Mouse (Mus musculus): ENCODE measurements at regions not wholly inside any gene's neighbourhood (a gene's known extent, or its start where the extent isn't known, plus 50 kb on each side); places are given as distances from the start of the nearest gene placed in this dataset.
"Not testable (repeated sequence)": the region's sequence is repeated elsewhere in the genome, so short reads cannot be mapped to it uniquely, and the experiment has no call there.

GRCm38 (mm10) chr7:83432843-83433242 is 151.9 kb upstream of the Tmc3 start:
- no peaks in the 10 kb centered on the region for H3K9me3 ChIP-seq

DNA sequence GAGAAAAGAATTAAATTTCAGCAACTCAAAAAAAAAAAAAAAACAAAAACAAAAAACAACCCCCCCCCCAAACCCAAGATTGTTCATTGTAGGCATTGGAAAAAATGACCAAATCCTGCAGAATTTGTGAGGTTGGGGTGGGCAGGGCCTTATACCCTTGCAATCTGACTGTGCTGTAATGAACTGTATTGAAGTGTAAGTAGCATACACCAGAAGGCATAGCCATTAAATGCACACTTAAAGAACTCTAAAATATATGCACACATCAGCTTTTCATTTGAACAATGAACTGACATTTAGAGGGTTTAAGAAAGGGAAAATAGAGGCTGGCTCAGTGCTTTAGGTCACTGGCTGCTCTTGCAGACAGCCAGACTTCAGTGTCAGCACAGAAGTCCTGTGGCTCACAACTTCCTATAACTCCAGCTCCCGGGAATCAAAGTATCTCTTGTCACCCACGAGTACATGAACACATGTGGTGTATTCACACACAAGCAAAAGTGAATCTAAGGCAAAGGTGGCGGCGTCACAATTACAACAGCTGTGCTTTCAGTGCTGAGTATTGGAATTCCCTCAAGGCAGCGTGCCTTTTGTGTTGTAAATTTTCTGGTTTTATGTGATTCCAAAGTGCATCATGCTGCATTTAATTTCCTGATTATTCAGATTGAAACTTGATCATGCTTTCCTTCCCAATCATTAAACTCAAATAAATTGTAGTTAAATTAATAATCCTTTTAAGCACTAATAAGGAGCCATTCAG is 150.6 kb upstream of the Tmc3 start:
- H3K4me1 ChIP-seq, result peaks cover 20% of the 10 kb centered on the region
- no peaks in the 10 kb centered on the region for H3K36me3 ChIP-seq
- H3K4me3 ChIP-seq, result no peak overlapping the region
- WGBS, result 65% methylated on average over 5 of the region's 5 CpGs
- no peak for ATAC-seq (ENCODE audit: extremely low read depth, insufficient number of reproducible peaks, low FRiP score, low TSS enrichment)
- H3K27me3 ChIP-seq (replicated peaks), result no peaks in the 10 kb centered on the region
- H3K27ac ChIP-seq (replicated peaks), result no peak overlapping the region
- H3K4me2 ChIP-seq, result no peak overlapping the region
- no peak overlapping the region for H3K9ac ChIP-seq
- H3K9me3 ChIP-seq, result no peaks in the 10 kb centered on the region

More at GRCm38 (mm10) chr7:83432843-83433242, 151.9 kb upstream of the Tmc3 start:
- Histone ChIP-seq H3K4me3 (no peak overlapping the region), H3K36me3 (no peaks in the 10 kb centered on the region), H3K4me1 (peaks cover 18% of the 10 kb centered on the region), H3K9ac (no peak overlapping the region), H3K4me2 (no peak overlapping the region), H3K27me3 (replicated peaks) (no peaks in the 10 kb centered on the region), H3K27ac (replicated peaks) (no peak overlapping the region)
- 75% methylated on average over 1 of the region's 1 CpGs for WGBS
- no peak for ATAC-seq (ENCODE audit: extremely low read depth, insufficient number of reproducible peaks, low FRiP score, low TSS enrichment)

- peaks cover 15% of the 10 kb centered on the region for H3K4me1 ChIP-seq
- no peak overlapping the region for H3K27ac ChIP-seq (replicated peaks)
- H3K36me3 ChIP-seq, result no peaks in the 10 kb centered on the region
- H3K4me2 ChIP-seq, result no peak overlapping the region
- WGBS, result 54% methylated on average over 7 of the region's 7 CpGs
- no peak for ATAC-seq (ENCODE audit: extremely low read depth, insufficient number of reproducible peaks, low FRiP score, low TSS enrichment)
- H3K27me3 ChIP-seq (replicated peaks), result no peaks in the 10 kb centered on the region
- no peaks in the 10 kb centered on the region for H3K9me3 ChIP-seq
- no peak overlapping the region for H3K4me3 ChIP-seq
- H3K9ac ChIP-seq, result no peak overlapping the region
These were observed 146.0 kb upstream of the Tmc3 start for GRCm38 (mm10) chr7:83438538-83439393.

GRCm38 (mm10) chr7:83443596-83444278 is 141.0 kb upstream of the Tmc3 start:
- peak; percentile 51; the same call in 1 of the 2 replicates for ATAC-seq (ENCODE audit: extremely low read depth, insufficient number of reproducible peaks, low FRiP score, low TSS enrichment)
- Histone ChIP-seq H3K27me3 (replicated peaks) (no peaks in the 10 kb centered on the region), H3K27ac (replicated peaks) (peak overlapping the region; percentile 87), H3K36me3 (no peaks in the 10 kb centered on the region), H3K9ac (no peak overlapping the region), H3K4me2 (no peak overlapping the region), H3K4me1 (peaks cover 44% of the 10 kb centered on the region), H3K4me3 (no peak overlapping the region), H3K9me3 (no peaks in the 10 kb centered on the region)
- 41% methylated on average over 16 of the region's 16 CpGs for WGBS

- Histone ChIP-seq H3K4me1 (peaks cover 41% of the 10 kb centered on the region), H3K4me3 (no peak overlapping the region), H3K9ac (no peak overlapping the region), H3K27me3 (replicated peaks) (no peaks in the 10 kb centered on the region), H3K36me3 (no peaks in the 10 kb centered on the region), H3K9me3 (no peaks in the 10 kb centered on the region), H3K27ac (replicated peaks) (peak overlapping the region; percentile 87), H3K4me2 (no peak overlapping the region)
- no peak for ATAC-seq (ENCODE audit: extremely low read depth, insufficient number of reproducible peaks, low FRiP score, low TSS enrichment)
- WGBS, result 56% methylated on average over 1 of the region's 1 CpGs
These were observed 140.5 kb upstream of the Tmc3 start for GRCm38 (mm10) chr7:83444279-83444615.

GRCm38 (mm10) chr7:83445181-83445926 is 139.4 kb upstream of the Tmc3 start:
- no peak overlapping the region for H3K4me3 ChIP-seq
- H3K27ac ChIP-seq (replicated peaks), result peak overlapping the region; percentile 87
- H3K4me1 ChIP-seq, result peaks cover 41% of the 10 kb centered on the region
- WGBS, result 29% methylated on average over 5 of the region's 5 CpGs
- H3K27me3 ChIP-seq (replicated peaks), result no peaks in the 10 kb centered on the region
- H3K9me3 ChIP-seq, result no peaks in the 10 kb centered on the region
- H3K9ac ChIP-seq, result no peak overlapping the region
- H3K36me3 ChIP-seq, result no peaks in the 10 kb centered on the region
- no peak for ATAC-seq (ENCODE audit: extremely low read depth, insufficient number of reproducible peaks, low FRiP score, low TSS enrichment)
- no peak overlapping the region for H3K4me2 ChIP-seq

GRCm38 (mm10) chr7:83450346-83450745 is 134.4 kb upstream of the Tmc3 start:
- H3K4me2 ChIP-seq, result no peak overlapping the region
- 37% methylated on average over 3 of the region's 3 CpGs for WGBS
- no peak for ATAC-seq (ENCODE audit: extremely low read depth, insufficient number of reproducible peaks, low FRiP score, low TSS enrichment)
- H3K4me1 ChIP-seq, result peaks cover 35% of the 10 kb centered on the region
- no peaks in the 10 kb centered on the region for H3K9me3 ChIP-seq
- H3K36me3 ChIP-seq, result no peaks in the 10 kb centered on the region
- peak overlapping the region; percentile 82 for H3K27ac ChIP-seq (replicated peaks)
- H3K27me3 ChIP-seq (replicated peaks), result no peaks in the 10 kb centered on the region
- no peak overlapping the region for H3K4me3 ChIP-seq
- H3K9ac ChIP-seq, result no peak overlapping the region

DNA sequence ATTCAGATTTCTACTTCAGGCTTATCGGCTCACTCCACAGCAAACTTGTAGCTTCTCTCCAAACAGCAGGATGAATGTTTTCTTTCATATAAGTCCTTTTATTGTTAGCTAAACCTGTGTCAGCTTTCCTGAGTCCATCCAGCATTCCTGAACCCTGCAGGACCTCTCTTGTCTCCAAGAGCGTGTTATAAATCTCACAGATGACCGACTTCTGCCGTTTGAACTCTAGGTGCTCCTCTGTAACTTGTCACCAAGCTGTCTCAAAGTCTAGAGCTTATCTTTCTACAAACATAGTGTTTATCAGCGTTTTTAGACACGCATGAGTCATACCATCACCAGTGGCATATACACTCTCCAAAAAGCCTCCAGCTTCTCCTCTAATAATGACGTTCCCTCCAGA is 132.4 kb upstream of the Tmc3 start:
- H3K27me3 ChIP-seq (replicated peaks), result no peaks in the 10 kb centered on the region
- no peak overlapping the region for H3K4me3 ChIP-seq
- H3K27ac ChIP-seq (replicated peaks), result peak overlapping the region; percentile 82
- no peaks in the 10 kb centered on the region for H3K9me3 ChIP-seq
- whole genome bisulfite sequencing, result 8% methylated on average over 7 of the region's 7 CpGs
- peak; percentile 25; the same call in 1 of the 2 replicates for ATAC-seq (ENCODE audit: extremely low read depth, insufficient number of reproducible peaks, low FRiP score, low TSS enrichment)
- H3K4me1 ChIP-seq, result peaks cover 22% of the 10 kb centered on the region
- H3K36me3 ChIP-seq, result no peaks in the 10 kb centered on the region
- H3K4me2 ChIP-seq, result peak overlapping the region; percentile 45
- no peak overlapping the region for H3K9ac ChIP-seq

DNA sequence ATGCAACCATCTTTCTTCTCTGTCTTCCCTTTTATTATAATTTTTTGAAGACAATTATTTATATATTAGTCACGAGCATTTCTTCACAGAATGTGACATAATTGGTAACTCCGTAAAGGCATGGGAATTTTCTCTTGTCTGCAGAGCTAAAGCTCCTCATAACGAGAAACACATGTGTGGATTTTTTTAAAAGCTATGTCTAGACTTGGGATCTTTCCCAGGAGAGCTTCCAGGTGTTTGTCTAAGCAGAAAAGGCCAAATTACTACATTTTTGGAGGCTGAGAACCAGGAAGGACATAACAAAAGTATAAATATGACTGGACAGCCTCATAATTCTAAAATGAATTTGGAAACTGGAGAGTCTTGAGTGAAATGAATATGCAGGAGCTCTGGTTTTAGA is 125.2 kb upstream of the Tmc3 start:
- H3K27ac ChIP-seq (replicated peaks), result 0 out of 2 replicates have a peak overlapping the region, but pooled peaks have one; percentile 12
- whole genome bisulfite sequencing, result 60% methylated on average over 3 of the region's 3 CpGs
- no peak for ATAC-seq (ENCODE audit: extremely low read depth, insufficient number of reproducible peaks, low FRiP score, low TSS enrichment)

GRCm38 (mm10) chr7:83467006-83467405 is 117.7 kb upstream of the Tmc3 start:
- Histone ChIP-seq H3K4me2 (no peak overlapping the region), H3K9me3 (no peaks in the 10 kb centered on the region), H3K4me1 (no peaks in the 10 kb centered on the region; the same call in 1 of the 2 replicates), H3K27me3 (replicated peaks) (no peaks in the 10 kb centered on the region), H3K36me3 (no peaks in the 10 kb centered on the region), H3K9ac (no peak overlapping the region), H3K27ac (replicated peaks) (peak overlapping the region; percentile 26; the same call in 1 of the 2 replicates), H3K4me3 (no peak overlapping the region)
- ATAC-seq (ENCODE audit: extremely low read depth, insufficient number of reproducible peaks, low FRiP score, low TSS enrichment), result no peak
- 58% methylated on average over 8 of the region's 8 CpGs for WGBS

More for the DNA sequence above, 125.2 kb upstream of the Tmc3 start:
- Histone ChIP-seq H3K9me3 (no peaks in the 10 kb centered on the region), H3K4me1 (no peaks in the 10 kb centered on the region), H3K4me2 (no peak overlapping the region), H3K36me3 (no peaks in the 10 kb centered on the region), H3K4me3 (no peak overlapping the region), H3K27me3 (replicated peaks) (no peaks in the 10 kb centered on the region), H3K9ac (no peak overlapping the region)

DNA sequence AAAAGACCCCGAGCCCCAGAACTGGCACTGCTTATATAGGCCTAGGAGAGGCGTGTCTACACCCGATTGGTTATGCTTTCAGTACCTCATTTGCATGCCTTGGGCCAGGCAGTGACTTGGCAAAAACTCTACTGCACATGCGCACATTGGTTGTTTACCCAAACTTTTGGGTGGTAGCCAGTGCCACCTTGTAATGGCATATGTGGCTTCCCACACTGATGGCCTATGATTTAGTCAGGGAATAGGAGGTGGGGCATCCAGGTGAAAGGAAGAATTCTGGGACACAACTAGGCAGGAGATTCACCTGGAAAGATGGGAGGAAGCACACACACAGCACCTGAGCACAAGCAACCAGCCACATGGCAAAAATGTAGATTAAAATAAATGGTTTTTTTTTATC is 114.9 kb upstream of the Tmc3 start:
- not testable (repeated sequence) for H3K27ac ChIP-seq (replicated peaks); H3K9me3 ChIP-seq; H3K4me2 ChIP-seq; H3K9ac ChIP-seq; H3K4me1 ChIP-seq; H3K36me3 ChIP-seq; ATAC-seq (ENCODE audit: extremely low read depth, insufficient number of reproducible peaks, low FRiP score, low TSS enrichment); H3K27me3 ChIP-seq (replicated peaks); H3K4me3 ChIP-seq
- WGBS, result 70% methylated on average over 4 of the region's 4 CpGs

Data from heart, embryonic 13.5 days (tissue).